Mouse (Mus musculus): ENCODE measurements around the gene Fthl17e. TPM values are rescaled to one million over a fixed set of nuclear protein-coding genes. Genes with fewer than 3 reads are reported as not detected.
A peak's percentile ranks its signal among the peaks of the same experiment; 100 is the strongest.
"Not testable (repeated sequence)": the region's sequence is repeated elsewhere in the genome, so short reads cannot be mapped to it uniquely, and the experiment has no call there.

Fthl17e gene
- total and polyA plus RNA-seq, 2 experiments from 2014 or later, result not detected

GRCm38 (mm10) chrX:9062101-9062500 is 28.8 kb downstream of the Fthl17e start:
- no peak overlapping the region for H3K4me3 ChIP-seq (ENCODE audit: low read depth, low read length)
- 84% methylated on average over 4 of the region's 4 CpGs for WGBS
- no peak for ATAC-seq (ENCODE audit: low FRiP score)
- no peak for TF ChIP-seq CTCF (IDR thresholded peaks at IDR 0.05)
- H3K9ac ChIP-seq (replicated peaks; ENCODE audit: low read length, poor library complexity, severe bottlenecking), result no peak overlapping the region
- no peaks in the 10 kb centered on the region for H3K36me3 ChIP-seq (ENCODE audit: insufficient read depth, low read length)
- no peak overlapping the region for H3K4me2 ChIP-seq (ENCODE audit: low read depth, low read length, poor library complexity, severe bottlenecking)
- no peaks in the 10 kb centered on the region; the same call in 1 of the 2 replicates for H3K9me3 ChIP-seq (ENCODE audit: low read length)
- DNase-seq (ENCODE audit: low spot score), result no peak
- no peaks in the 10 kb centered on the region for H3K27me3 ChIP-seq (ENCODE audit: insufficient read depth, low read length)
- no peaks in the 10 kb centered on the region for H3K4me1 ChIP-seq (ENCODE audit: insufficient read depth, low read length)
- no peak overlapping the region for H3K27ac ChIP-seq (ENCODE audit: low read depth, low read length)

GRCm38 (mm10) chrX:9062715-9063114 is 29.4 kb downstream of the Fthl17e start, which contains the start of gene Fthl17f:
Gene Fthl17f, plus strand, starts transcription at chrX:9063015.
- DNase-seq (ENCODE audit: low spot score); H3K27ac ChIP-seq (ENCODE audit: low read depth, low read length); H3K9me3 ChIP-seq (ENCODE audit: low read length); H3K4me3 ChIP-seq (ENCODE audit: low read depth, low read length); H3K27me3 ChIP-seq (ENCODE audit: insufficient read depth, low read length); H3K4me2 ChIP-seq (ENCODE audit: low read depth, low read length, poor library complexity, severe bottlenecking); ATAC-seq (ENCODE audit: low FRiP score); H3K9ac ChIP-seq (replicated peaks; ENCODE audit: low read length, poor library complexity, severe bottlenecking); H3K4me1 ChIP-seq (ENCODE audit: insufficient read depth, low read length); H3K36me3 ChIP-seq (ENCODE audit: insufficient read depth, low read length): not testable (repeated sequence)
- WGBS, result 91% methylated on average over 11 of the region's 11 CpGs

GRCm38 (mm10) chrX:9077699-9078098 is 44.4 kb downstream of the Fthl17e start:
- H3K9ac ChIP-seq (replicated peaks; ENCODE audit: low read length, poor library complexity, severe bottlenecking); H3K27ac ChIP-seq (ENCODE audit: low read depth, low read length); H3K4me3 ChIP-seq (ENCODE audit: low read depth, low read length); ATAC-seq (ENCODE audit: low FRiP score); H3K27me3 ChIP-seq (ENCODE audit: insufficient read depth, low read length); H3K9me3 ChIP-seq (ENCODE audit: low read length); H3K36me3 ChIP-seq (ENCODE audit: insufficient read depth, low read length); DNase-seq (ENCODE audit: low spot score); H3K4me2 ChIP-seq (ENCODE audit: low read depth, low read length, poor library complexity, severe bottlenecking); H3K4me1 ChIP-seq (ENCODE audit: insufficient read depth, low read length): not testable (repeated sequence)
- WGBS, result 16% methylated on average over 8 of the region's 10 CpGs
- peak; percentile 61 for TF ChIP-seq CTCF (IDR thresholded peaks at IDR 0.05)

Other genes starting within 250 kb of the Fthl17e start
- gene Ssxb5, start 229.8 kb upstream of the Fthl17e start, total RNA-seq (2014; rRNA removed), result not detected in 2 replicates
- not detected in 2 replicates for gene Ssxb5, start 229.8 kb upstream of the Fthl17e start, polyA plus RNA-seq (2015; fragmentation: Nextera tagmentation; extraction: Ambion mirVana)
- gene Gm6592, start 189.5 kb upstream of the Fthl17e start, total RNA-seq (2014; rRNA removed), result not detected in 2 replicates
- not detected in 2 replicates for gene Gm6592, start 189.5 kb upstream of the Fthl17e start, polyA plus RNA-seq (2015; fragmentation: Nextera tagmentation; extraction: Ambion mirVana)
- not detected in 2 replicates for gene Gm5751, start 159.2 kb upstream of the Fthl17e start, total RNA-seq (2014; rRNA removed)
- gene Gm5751, start 159.2 kb upstream of the Fthl17e start, polyA plus RNA-seq (2015; fragmentation: Nextera tagmentation; extraction: Ambion mirVana), result not detected in 2 replicates
- gene B630019K06Rik, start 141.1 kb upstream of the Fthl17e start, total RNA-seq (2014; rRNA removed), result 112 and 113 TPM in 2 replicates
- gene B630019K06Rik, start 141.1 kb upstream of the Fthl17e start, polyA plus RNA-seq (2015; fragmentation: Nextera tagmentation; extraction: Ambion mirVana), result 37.5 and 40.5 TPM in 2 replicates
- not detected in 2 replicates for gene Fthl17b, start 70.5 kb upstream of the Fthl17e start, total RNA-seq (2014; rRNA removed)
- not detected in 2 replicates for gene Fthl17b, start 70.5 kb upstream of the Fthl17e start, polyA plus RNA-seq (2015; fragmentation: Nextera tagmentation; extraction: Ambion mirVana)
- gene Fthl17c, start 56.9 kb upstream of the Fthl17e start, total RNA-seq (2014; rRNA removed), result not detected in 2 replicates
- gene Fthl17c, start 56.9 kb upstream of the Fthl17e start, polyA plus RNA-seq (2015; fragmentation: Nextera tagmentation; extraction: Ambion mirVana), result not detected in 2 replicates
- not detected in 2 replicates for gene Fthl17d, start 46.7 kb upstream of the Fthl17e start, total RNA-seq (2014; rRNA removed)
- not detected in 2 replicates for gene Fthl17d, start 46.7 kb upstream of the Fthl17e start, polyA plus RNA-seq (2015; fragmentation: Nextera tagmentation; extraction: Ambion mirVana)
- not detected in 2 replicates for gene Fthl17f, start 29.5 kb downstream of the Fthl17e start, total RNA-seq (2014; rRNA removed)
- gene Fthl17f, start 29.5 kb downstream of the Fthl17e start, polyA plus RNA-seq (2015; fragmentation: Nextera tagmentation; extraction: Ambion mirVana), result not detected in 2 replicates
- gene 4930402K13Rik, start 71.1 kb downstream of the Fthl17e start, total RNA-seq (2014; rRNA removed), result not detected in 2 replicates
- gene 4930402K13Rik, start 71.1 kb downstream of the Fthl17e start, polyA plus RNA-seq (2015; fragmentation: Nextera tagmentation; extraction: Ambion mirVana), result not detected in 2 replicates
- 8.6 and 10.9 TPM in 2 replicates for gene Lancl3, start 166.4 kb downstream of the Fthl17e start, total RNA-seq (2014; rRNA removed)
- 2.6 and 3.0 TPM in 2 replicates for gene Lancl3, start 166.4 kb downstream of the Fthl17e start, polyA plus RNA-seq (2015; fragmentation: Nextera tagmentation; extraction: Ambion mirVana)
- not detected in 2 replicates for gene Gm14862, start 223.4 kb downstream of the Fthl17e start, total RNA-seq (2014; rRNA removed)
- not detected in 2 replicates for gene Gm14862, start 223.4 kb downstream of the Fthl17e start, polyA plus RNA-seq (2015; fragmentation: Nextera tagmentation; extraction: Ambion mirVana)
- 7.2 and 9.6 TPM in 2 replicates for gene Xk, start 239.3 kb downstream of the Fthl17e start, total RNA-seq (2014; rRNA removed)
- 3.8 and 4.6 TPM in 2 replicates for gene Xk, start 239.3 kb downstream of the Fthl17e start, polyA plus RNA-seq (2015; fragmentation: Nextera tagmentation; extraction: Ambion mirVana)